Mouse (Mus musculus): ENCODE data around the gene Fam102a. TPM values are rescaled to one million over a fixed set of nuclear protein-coding genes. Genes with fewer than 3 reads are reported as not detected.
"Not testable (repeated sequence)": the region's sequence is repeated elsewhere in the genome, so short reads cannot be mapped to it uniquely, and the experiment has no call there.

The Fam102a gene
- 16.3 and 19.2 TPM in 2 replicates for polyA plus RNA-seq (2014; fragmentation: Nextera tagmentation; extraction: Ambion mirVana)

DNA sequence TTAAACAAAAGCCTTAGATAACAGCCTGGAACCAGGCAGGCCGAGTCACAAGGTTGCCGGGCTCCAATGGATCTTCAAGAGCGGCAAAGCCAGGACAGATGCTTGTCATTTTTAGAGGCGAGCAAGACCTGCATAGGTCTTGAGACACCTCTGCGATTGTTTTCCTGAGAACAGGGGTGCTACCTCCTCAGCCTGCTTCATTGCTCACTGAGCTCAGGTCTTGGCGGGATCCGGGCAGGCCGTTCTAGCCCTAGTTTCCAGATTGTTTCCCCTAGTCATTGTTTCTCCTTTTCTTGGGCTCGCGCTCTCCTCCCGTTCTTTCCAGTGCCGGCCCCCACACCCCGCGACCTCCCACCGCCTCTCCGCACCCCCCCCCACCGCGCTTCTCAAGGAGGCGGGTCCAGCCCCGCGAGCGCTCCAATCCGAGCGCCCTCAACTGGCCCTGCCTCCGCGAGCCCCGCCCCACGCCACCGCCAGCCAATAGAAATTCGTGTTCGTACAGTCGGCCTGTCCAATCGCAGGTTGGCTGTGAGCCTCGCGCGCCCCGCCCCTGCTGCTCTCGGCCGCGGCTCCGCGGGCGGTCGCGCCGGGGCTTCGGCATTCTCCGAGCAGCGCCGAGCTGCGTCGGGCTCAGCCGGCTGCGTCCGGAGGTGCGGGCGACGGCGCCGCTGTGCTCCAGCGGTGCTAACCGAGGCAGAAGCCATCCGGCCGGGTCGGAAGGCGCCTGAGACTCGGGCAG lies at the start of gene Fam102a:
TSS of gene Fam102a (plus strand) at position 600 of the 739 bp plus-strand sequence.
- ATAC-seq (ENCODE audit: low read depth) = peak; percentile 96
- Histone ChIP-seq H3K36me3 (ENCODE audit: control insufficient read depth, insufficient read depth, low read length) (no peaks in the 10 kb centered on the region), H3K4me3 (ENCODE audit: low read depth, low read length) (peak within 1 kb of the TSS; percentile 92), H3K4me2 (ENCODE audit: low read depth, low read length) (peak within 1 kb of the TSS; percentile 67), H3K9ac (ENCODE audit: low read depth, low read length) (peak within 1 kb of the TSS; percentile 93), H3K27ac (replicated peaks; ENCODE audit: low read depth, low read length) (peak within 1 kb of the TSS; percentile 95), H3K4me1 (ENCODE audit: control insufficient read depth, insufficient read depth, low read length) (peaks cover 39% of the 10 kb centered on the region), H3K9me3 (ENCODE audit: control insufficient read depth, low read length) (no peaks in the 10 kb centered on the region), H3K27me3 (replicated peaks; ENCODE audit: control insufficient read depth, insufficient read depth, low read length) (no peaks in the 10 kb centered on the region)
- WGBS = under 1% methylated on average over 60 of the region's 67 CpGs
- peak; percentile 99 for DNase-seq (ENCODE audit: low spot score)

DNA sequence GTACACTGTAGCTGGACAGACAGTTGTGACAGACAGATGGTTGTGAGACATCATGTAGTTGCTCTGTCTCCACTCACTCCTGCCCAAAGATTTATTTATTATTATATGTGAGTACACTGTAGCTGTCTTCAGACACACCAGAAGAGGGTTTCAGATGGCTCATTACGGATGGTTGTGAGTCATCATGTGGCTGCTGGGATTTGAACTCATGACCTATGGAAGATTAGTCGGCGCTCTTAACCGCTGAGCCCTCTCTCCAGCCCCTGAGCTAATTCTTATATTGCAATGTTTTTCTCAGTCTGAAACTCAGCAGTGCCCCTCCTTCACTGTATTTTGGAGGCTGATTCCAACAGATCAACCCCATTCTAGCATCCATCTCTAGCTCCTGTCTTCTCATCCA lies 49.4 kb upstream of the Fam102a start:
- ATAC-seq (ENCODE audit: low read depth) (no peak), DNase-seq (ENCODE audit: low spot score) (no peak)
- no peaks in the 10 kb centered on the region for H3K36me3 ChIP-seq (ENCODE audit: control insufficient read depth, insufficient read depth, low read length)
- H3K27ac ChIP-seq (replicated peaks; ENCODE audit: low read depth, low read length) = no peak overlapping the region
- H3K4me3 ChIP-seq (ENCODE audit: low read depth, low read length) = no peak overlapping the region
- 0 out of 2 replicates have a peak overlapping the region, but pooled peaks have one; percentile 8 for H3K9ac ChIP-seq (ENCODE audit: low read depth, low read length)
- no peaks in the 10 kb centered on the region for H3K4me1 ChIP-seq (ENCODE audit: control insufficient read depth, insufficient read depth, low read length)
- no peaks in the 10 kb centered on the region for H3K27me3 ChIP-seq (replicated peaks; ENCODE audit: control insufficient read depth, insufficient read depth, low read length)
- no peak overlapping the region for H3K4me2 ChIP-seq (ENCODE audit: low read depth, low read length)
- H3K9me3 ChIP-seq (ENCODE audit: control insufficient read depth, low read length) = no peaks in the 10 kb centered on the region
- WGBS = 77% methylated on average over 4 of the region's 4 CpGs

DNA sequence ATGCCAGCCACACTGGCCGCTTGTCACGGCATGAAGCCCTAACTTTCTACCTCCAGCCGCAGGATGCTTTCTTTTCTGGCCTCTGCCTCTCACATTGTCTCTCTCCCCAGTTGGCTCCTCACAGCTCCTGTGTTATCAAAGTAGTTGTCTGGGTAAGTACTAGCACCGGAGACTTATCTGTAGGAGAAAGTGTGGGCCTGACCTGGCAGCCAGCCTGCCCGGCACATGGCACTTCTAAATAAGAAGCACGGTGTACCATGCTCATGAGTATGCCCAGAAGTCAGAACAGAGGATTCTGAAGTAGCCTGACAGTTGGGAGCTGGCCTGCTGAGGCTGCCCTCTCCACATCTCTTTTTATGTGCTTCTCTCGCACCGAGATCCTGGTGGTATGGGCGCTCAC lies 49.0 kb upstream of the Fam102a start:
- H3K36me3 ChIP-seq (ENCODE audit: control insufficient read depth, insufficient read depth, low read length) = no peaks in the 10 kb centered on the region
- DNase-seq (ENCODE audit: low spot score) = no peak
- no peak overlapping the region for H3K4me3 ChIP-seq (ENCODE audit: low read depth, low read length)
- no peak overlapping the region for H3K9ac ChIP-seq (ENCODE audit: low read depth, low read length)
- H3K9me3 ChIP-seq (ENCODE audit: control insufficient read depth, low read length) = no peaks in the 10 kb centered on the region
- WGBS = 88% methylated on average over 9 of the region's 9 CpGs
- no peaks in the 10 kb centered on the region for H3K27me3 ChIP-seq (replicated peaks; ENCODE audit: control insufficient read depth, insufficient read depth, low read length)
- no peaks in the 10 kb centered on the region for H3K4me1 ChIP-seq (ENCODE audit: control insufficient read depth, insufficient read depth, low read length)
- no peak for ATAC-seq (ENCODE audit: low read depth)
- no peak overlapping the region for H3K27ac ChIP-seq (replicated peaks; ENCODE audit: low read depth, low read length)
- H3K4me2 ChIP-seq (ENCODE audit: low read depth, low read length) = no peak overlapping the region

DNA sequence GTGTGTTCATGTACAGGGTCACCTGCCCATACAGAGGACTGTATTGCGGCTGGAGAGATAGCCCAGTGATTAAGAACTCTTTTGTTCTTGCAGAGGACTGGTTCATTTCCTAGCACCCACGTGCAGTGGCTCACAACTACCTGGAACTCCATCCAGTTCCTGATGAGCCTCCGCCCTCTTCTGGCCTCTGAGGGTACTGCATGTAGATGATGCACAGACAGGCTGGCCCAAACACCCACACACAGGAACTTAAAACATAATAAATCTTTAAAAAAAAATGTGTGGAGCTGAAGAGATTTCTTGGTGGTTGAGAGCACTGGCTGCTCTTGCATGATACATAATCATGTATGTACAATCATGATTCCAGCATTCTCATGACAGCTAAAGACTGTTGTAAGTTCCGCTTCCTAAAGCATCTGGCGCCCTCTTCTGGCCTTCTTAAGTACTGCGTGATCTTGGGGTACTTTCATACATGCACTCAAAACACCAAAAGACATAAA lies 48.0 kb upstream of the Fam102a start:
- Histone ChIP-seq H3K9ac (ENCODE audit: low read depth, low read length) (no peak overlapping the region), H3K4me2 (ENCODE audit: low read depth, low read length) (no peak overlapping the region), H3K27me3 (replicated peaks; ENCODE audit: control insufficient read depth, insufficient read depth, low read length) (no peaks in the 10 kb centered on the region), H3K27ac (replicated peaks; ENCODE audit: low read depth, low read length) (no peak overlapping the region), H3K4me1 (ENCODE audit: control insufficient read depth, insufficient read depth, low read length) (no peaks in the 10 kb centered on the region), H3K4me3 (ENCODE audit: low read depth, low read length) (no peak overlapping the region), H3K9me3 (ENCODE audit: control insufficient read depth, low read length) (no peaks in the 10 kb centered on the region), H3K36me3 (ENCODE audit: control insufficient read depth, insufficient read depth, low read length) (no peaks in the 10 kb centered on the region)
- ATAC-seq (ENCODE audit: low read depth) = peak; percentile 83
- 7% methylated on average over 6 of the region's 6 CpGs for WGBS
- peak; percentile 92 for DNase-seq (ENCODE audit: low spot score)

DNA sequence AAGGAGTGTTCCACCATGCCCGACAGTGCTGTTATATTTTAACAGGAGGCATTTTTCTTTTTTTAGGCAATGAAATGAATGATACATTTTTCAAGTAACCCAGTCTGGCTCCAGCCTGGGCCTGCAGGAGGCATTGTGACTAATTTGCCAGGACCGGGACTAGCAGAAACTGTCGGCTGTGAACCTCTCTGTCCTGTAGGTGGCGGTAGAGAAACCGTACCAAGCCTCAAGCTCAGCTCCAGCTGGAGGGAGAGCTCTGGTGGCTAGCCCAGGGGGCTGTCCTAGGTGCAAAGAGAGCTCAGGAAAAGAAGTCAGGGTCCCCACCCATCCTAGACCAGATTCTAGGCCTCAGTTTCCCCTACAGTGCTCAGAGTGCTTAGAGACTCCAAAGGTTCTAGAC lies 46.5 kb upstream of the Fam102a start:
- H3K9ac ChIP-seq (ENCODE audit: low read depth, low read length) = no peak overlapping the region
- DNase-seq (ENCODE audit: low spot score) = peak; percentile 91
- no peaks in the 10 kb centered on the region for H3K9me3 ChIP-seq (ENCODE audit: control insufficient read depth, low read length)
- no peak overlapping the region for H3K4me2 ChIP-seq (ENCODE audit: low read depth, low read length)
- 1% methylated on average over 5 of the region's 5 CpGs for WGBS
- no peaks in the 10 kb centered on the region for H3K4me1 ChIP-seq (ENCODE audit: control insufficient read depth, insufficient read depth, low read length)
- ATAC-seq (ENCODE audit: low read depth) = peak; percentile 66; the same call in 1 of the 2 replicates
- H3K4me3 ChIP-seq (ENCODE audit: low read depth, low read length) = no peak overlapping the region
- no peak overlapping the region for H3K27ac ChIP-seq (replicated peaks; ENCODE audit: low read depth, low read length)
- no peaks in the 10 kb centered on the region for H3K27me3 ChIP-seq (replicated peaks; ENCODE audit: control insufficient read depth, insufficient read depth, low read length)
- H3K36me3 ChIP-seq (ENCODE audit: control insufficient read depth, insufficient read depth, low read length) = no peaks in the 10 kb centered on the region

DNA sequence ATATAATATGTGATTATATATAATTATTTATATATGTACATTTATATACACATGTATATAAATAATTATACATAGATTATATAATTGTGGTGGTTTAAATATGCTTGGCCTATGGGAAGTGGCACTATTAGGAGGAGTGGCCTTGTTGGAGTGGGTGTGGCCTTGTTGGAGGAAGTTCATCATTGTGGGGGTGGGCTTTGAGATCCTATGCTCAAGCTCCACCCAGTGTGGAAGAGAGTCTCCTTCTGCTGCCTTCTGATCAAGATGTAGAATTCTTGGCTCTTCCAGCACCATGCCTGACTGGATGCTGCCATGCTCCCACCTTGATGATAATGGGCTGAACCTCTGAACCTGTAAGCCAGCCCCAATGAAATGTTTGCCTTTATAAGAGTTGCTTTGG lies 44.4 kb upstream of the Fam102a start:
- H3K9me3 ChIP-seq (ENCODE audit: control insufficient read depth, low read length); H3K4me3 ChIP-seq (ENCODE audit: low read depth, low read length); H3K36me3 ChIP-seq (ENCODE audit: control insufficient read depth, insufficient read depth, low read length); DNase-seq (ENCODE audit: low spot score); H3K27ac ChIP-seq (replicated peaks; ENCODE audit: low read depth, low read length); H3K4me1 ChIP-seq (ENCODE audit: control insufficient read depth, insufficient read depth, low read length); H3K4me2 ChIP-seq (ENCODE audit: low read depth, low read length); H3K9ac ChIP-seq (ENCODE audit: low read depth, low read length); H3K27me3 ChIP-seq (replicated peaks; ENCODE audit: control insufficient read depth, insufficient read depth, low read length); ATAC-seq (ENCODE audit: low read depth): not testable (repeated sequence)

DNA sequence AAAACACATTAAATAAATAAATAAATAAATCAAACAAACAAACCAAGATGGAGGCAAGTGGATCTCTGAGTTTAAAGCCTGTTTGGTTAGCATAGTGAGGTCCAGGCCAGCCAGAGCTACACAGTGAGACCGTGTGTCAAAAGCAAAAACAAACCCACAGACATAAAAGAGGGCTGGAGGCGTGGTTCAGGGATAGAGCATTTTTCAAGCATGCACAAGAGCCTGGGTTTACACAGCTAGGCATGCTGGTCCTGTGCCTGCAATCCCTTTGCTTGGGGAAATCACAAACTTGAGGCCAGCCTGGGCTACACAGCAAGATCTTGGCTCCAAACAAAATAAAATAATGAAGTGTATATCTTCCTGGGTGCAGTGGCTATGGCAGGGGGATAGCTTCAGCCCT lies 42.5 kb upstream of the Fam102a start:
- 63% methylated on average over 2 of the region's 2 CpGs for WGBS
- no peak overlapping the region for H3K27ac ChIP-seq (replicated peaks; ENCODE audit: low read depth, low read length)
- DNase-seq (ENCODE audit: low spot score) (no peak), ATAC-seq (ENCODE audit: low read depth) (no peak)
- H3K4me1 ChIP-seq (ENCODE audit: control insufficient read depth, insufficient read depth, low read length) = no peaks in the 10 kb centered on the region
- H3K27me3 ChIP-seq (replicated peaks; ENCODE audit: control insufficient read depth, insufficient read depth, low read length) = no peaks in the 10 kb centered on the region
- no peak overlapping the region for H3K4me2 ChIP-seq (ENCODE audit: low read depth, low read length)
- H3K4me3 ChIP-seq (ENCODE audit: low read depth, low read length) = no peak overlapping the region
- no peaks in the 10 kb centered on the region for H3K36me3 ChIP-seq (ENCODE audit: control insufficient read depth, insufficient read depth, low read length)
- H3K9ac ChIP-seq (ENCODE audit: low read depth, low read length) = no peak overlapping the region
- no peaks in the 10 kb centered on the region for H3K9me3 ChIP-seq (ENCODE audit: control insufficient read depth, low read length)

DNA sequence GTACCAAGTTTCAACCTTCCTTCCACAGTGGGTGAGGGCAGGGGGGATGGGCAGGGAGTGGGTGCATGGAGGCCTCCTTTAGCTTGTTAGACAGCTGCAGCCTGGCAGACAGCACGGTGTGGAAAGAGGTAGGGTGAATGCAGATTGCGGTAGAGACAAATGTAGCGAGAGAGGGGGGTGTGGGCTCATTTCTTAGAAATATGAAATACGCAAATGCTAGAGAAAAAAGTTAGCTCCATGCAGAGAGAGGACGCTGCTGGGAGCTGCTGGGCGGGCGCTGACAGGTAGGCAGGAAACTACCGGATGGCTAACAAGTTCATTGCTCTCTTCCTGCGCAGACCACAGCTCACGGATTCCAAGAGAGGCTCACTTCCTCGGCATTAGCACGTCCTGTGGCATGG lies 41.8 kb upstream of the Fam102a start:
- DNase-seq (ENCODE audit: low spot score) (no peak), ATAC-seq (ENCODE audit: low read depth) (no peak)
- H3K9me3 ChIP-seq (ENCODE audit: control insufficient read depth, low read length) = no peaks in the 10 kb centered on the region
- no peak overlapping the region for H3K4me3 ChIP-seq (ENCODE audit: low read depth, low read length)
- no peaks in the 10 kb centered on the region for H3K36me3 ChIP-seq (ENCODE audit: control insufficient read depth, insufficient read depth, low read length)
- H3K9ac ChIP-seq (ENCODE audit: low read depth, low read length) = no peak overlapping the region
- 62% methylated on average over 10 of the region's 12 CpGs for whole genome bisulfite sequencing
- no peaks in the 10 kb centered on the region for H3K27me3 ChIP-seq (replicated peaks; ENCODE audit: control insufficient read depth, insufficient read depth, low read length)
- H3K27ac ChIP-seq (replicated peaks; ENCODE audit: low read depth, low read length) = no peak overlapping the region
- H3K4me2 ChIP-seq (ENCODE audit: low read depth, low read length) = no peak overlapping the region
- no peaks in the 10 kb centered on the region for H3K4me1 ChIP-seq (ENCODE audit: control insufficient read depth, insufficient read depth, low read length)

DNA sequence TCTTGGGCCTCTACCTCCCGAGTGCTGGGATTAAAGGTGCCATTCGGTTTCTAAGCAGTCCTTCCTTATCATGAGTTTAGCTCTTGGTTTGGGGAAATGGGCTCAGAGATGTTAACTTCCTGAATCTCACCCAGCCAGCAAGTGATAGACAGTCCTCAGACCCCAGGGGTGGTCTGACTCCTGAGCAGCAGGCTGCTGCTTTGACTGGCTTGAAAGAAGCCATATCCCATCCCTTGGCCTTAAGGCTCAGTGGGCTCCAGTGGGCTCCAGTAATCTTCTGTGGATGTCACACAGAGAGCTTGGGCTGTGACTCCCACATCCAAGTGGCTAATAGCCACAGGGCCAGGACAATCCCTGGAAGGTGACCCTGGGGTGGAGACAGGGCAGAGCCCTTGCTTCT lies 40.6 kb upstream of the Fam102a start:
- H3K4me2 ChIP-seq (ENCODE audit: low read depth, low read length) = no peak overlapping the region
- H3K4me3 ChIP-seq (ENCODE audit: low read depth, low read length) = no peak overlapping the region
- no peaks in the 10 kb centered on the region for H3K9me3 ChIP-seq (ENCODE audit: control insufficient read depth, low read length)
- no peaks in the 10 kb centered on the region for H3K4me1 ChIP-seq (ENCODE audit: control insufficient read depth, insufficient read depth, low read length)
- H3K9ac ChIP-seq (ENCODE audit: low read depth, low read length) = no peak overlapping the region
- ATAC-seq (ENCODE audit: low read depth) = no peak
- WGBS = 71% methylated on average over 2 of the region's 2 CpGs
- no peak overlapping the region for H3K27ac ChIP-seq (replicated peaks; ENCODE audit: low read depth, low read length)
- no peak for DNase-seq (ENCODE audit: low spot score)
- H3K27me3 ChIP-seq (replicated peaks; ENCODE audit: control insufficient read depth, insufficient read depth, low read length) = no peaks in the 10 kb centered on the region
- no peaks in the 10 kb centered on the region for H3K36me3 ChIP-seq (ENCODE audit: control insufficient read depth, insufficient read depth, low read length)

Data from embryonic facial prominence, embryonic 14.5 days (tissue).